Mouse (Mus musculus) hindlimb bud, embryonic 11.5 days (tissue): ENCODE measurements at regions not wholly inside any gene's neighbourhood (a gene's known extent, or its start where the extent isn't known, plus 50 kb on each side); places are given as distances from the start of the nearest gene placed in this dataset.

ENCODE experiments used
- DNase-seq: peaks from one replicate; pipeline ENCODE4 v3.0.0-alpha.2; 2012; ENCODE audit warnings: low read depth, low spot score; ENCODE audit errors: extremely low spot score

DNA sequence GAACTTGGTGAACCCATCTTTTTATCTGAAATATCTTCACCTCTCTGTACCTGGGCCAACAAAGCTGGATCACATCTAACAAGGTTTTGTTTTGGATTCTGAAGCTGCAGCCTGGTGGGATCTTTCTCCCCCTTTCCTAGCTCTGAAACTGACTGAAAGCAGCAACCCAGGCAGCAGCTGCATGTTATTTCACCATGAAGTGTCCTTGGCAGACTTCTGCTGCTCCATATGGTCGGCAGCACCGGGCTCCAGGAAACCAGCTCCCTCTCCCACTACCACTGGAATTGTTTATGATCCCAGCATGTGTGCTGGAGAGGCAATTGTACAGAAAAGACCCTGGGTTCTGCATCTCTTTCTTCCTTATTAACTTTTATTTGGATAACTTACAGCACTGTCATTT, 145.0 kb downstream of the Spata18 start:
- DNase-seq: no peak

DNA sequence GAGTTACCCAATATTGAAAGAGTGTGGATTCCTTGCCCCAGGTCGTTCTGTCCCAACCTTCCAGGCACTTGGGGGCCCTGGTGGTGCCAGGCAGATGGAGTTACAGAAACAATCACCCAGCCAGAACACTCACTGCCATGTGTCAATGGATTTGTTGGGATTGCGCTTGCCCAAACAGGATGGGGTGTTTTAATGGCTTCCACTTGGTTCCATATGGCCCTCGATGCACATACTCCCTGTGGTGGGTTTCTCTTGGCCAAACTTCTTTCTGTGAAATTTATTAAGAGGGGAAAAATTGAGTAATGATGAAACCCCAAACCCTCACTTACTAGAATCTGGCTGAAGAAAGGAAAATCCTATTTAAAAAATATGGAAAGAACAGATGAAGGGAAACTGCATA, 146.8 kb downstream of the Spata18 start:
- no peak for DNase-seq

DNA sequence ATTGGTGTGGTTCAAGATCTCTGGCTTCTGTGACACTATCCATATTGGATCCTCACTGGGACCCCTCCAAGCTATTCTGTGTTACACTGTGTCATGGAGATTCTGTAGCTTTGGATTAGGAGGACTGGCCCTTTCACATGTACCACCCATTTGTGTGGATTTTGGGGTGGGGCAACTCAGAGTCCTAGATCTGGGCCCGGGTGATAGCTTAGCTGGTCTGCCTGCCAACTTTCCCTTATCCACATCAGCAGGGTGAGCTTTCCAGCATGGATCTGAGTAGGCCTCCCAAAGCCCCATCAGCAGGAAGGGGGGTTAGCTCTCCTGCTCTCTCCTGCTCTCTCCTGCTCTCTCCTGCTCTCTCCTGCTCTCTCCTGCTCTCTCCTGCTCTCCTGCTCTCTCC, 152.3 kb downstream of the Spata18 start:
- DNase-seq: no peak

DNA sequence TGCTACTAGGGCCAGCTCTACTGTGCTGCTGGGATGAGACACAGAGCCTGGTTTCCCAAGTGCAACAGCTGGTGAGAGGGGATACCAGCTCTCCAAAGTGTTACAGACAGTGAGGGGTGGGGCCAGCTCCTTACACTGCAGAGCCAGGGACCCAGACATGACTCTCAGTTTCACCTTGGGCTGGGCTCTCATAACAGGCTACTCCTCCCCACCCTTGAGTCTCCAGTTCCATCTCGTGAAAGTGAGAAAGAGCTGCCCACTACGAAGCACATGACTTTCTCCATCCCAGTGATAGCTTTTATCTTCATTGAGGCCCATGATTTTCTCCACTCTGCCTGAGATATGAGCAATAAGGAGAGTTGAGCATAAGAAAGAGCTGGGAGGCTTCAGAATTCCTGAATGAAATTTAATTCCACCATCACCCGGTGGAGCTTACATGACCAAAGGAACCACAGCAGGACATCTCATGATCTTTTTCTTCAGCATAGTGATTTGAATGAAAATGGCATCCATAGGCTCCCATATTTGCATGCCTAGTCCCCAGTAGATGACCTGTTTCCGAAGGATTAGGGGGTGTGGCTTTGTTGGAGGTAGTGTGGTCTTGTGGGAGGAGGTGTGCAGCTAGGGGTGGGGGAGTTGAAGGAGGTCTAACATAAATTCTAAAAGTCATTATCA, 153.5 kb downstream of the Spata18 start:
- no peak for DNase-seq

DNA sequence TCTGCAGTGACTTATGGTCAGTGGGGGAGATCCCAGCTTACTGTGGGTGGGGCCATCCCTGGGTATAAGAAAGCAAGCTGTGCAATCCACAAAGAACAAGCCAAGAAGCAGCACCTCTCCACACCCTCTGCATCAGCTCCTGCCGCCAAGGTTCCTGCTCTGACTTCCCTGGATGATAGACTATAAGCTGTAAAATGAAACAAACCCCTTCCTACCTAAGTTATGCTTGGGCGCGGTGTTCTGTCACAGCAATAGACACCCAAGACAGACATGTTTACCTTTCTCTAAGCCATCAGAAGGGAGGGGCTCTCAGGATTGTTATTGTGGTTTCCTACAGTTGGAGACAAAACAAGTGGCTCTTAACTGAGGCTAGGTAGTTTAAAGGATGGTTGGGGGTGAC, 159.5 kb downstream of the Spata18 start:
- DNase-seq: no peak

DNA sequence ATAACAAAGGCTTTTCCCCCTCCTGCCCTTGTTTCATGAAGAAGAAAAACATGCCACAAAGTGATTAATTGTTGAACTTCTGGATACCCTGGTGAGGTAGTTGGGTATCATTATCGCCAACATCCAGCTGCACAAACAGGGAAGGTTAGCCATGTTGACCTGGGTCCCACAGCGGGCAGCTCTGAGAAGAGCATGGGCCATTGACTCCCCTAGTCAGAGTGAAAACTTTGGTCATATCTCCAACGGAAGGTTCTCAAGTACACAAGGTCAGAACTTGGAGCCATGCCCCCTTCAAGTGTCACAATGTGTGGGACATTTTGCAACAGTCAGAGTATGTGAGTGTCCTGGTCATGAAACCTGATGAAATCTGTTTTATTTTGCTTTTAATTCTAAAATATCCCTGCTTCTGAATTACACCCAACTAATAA, 159.9 kb downstream of the Spata18 start:
- no peak for DNase-seq

DNA sequence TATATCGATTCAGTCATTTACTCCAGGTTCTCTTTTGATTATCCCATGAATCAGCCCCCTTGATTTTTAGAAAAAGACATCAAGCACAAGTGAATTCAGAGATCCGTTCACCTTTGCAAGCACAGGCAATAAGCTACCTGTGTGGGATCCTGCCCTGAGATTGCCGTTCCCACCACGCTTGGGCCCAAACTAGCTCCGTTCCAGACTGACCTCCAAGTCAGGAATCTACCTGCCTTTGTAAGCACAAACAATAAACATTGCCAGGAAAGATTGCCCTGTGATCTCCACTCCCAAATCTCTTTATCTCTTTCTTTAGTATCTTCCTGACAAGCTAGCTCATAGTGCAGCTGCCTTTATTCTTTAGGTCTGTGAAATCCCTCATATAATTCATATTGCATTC, 164.6 kb downstream of the Spata18 start:
- no peak for DNase-seq

DNA sequence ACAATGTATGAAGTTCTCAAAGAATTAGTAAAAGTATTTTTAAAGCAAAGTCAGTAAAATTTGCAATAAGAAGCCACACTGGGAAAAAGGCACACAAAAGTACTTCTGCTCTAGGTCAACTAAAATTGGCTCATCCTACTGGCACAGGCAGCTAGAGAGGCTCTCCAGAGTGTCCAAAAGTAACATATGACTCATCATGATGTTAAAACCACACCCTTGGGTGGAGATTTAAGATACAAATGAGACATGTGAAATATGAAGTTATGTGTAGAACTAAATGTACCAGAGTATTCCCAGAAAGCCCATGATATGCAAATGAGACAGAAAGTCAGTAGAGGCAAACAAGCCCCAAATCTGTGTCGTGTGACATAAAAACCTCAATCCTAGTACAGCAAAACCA, 166.0 kb downstream of the Spata18 start:
- DNase-seq: no peak

DNA sequence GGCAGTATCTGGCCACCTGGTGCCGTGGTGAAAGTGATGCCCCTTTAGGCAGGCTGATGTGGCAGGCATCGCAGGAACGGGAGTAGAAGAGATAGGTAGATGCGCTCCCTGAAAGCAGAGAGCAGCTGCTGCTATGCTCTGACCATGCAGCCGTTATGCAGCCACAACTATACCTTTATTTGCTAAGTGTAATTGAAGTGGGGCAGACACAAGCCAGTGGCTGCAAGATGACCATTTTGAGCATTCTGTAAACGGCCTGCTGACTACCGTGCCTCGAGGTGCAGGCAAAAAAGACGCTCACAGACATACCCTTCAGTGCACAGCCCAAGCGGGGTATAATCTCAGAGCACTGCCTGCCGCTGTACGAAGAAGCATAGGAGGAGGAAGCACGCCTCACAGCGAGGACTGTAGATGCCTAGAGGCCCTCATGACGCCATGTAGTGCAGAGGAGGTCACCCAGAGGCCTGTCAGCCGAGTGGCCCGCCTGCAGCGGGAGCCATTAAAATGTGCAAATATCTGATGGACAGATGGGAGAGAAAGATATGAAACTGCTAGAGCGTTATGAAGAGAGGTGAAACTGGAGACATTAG, 170.9 kb downstream of the Spata18 start:
- DNase-seq: no peak

DNA sequence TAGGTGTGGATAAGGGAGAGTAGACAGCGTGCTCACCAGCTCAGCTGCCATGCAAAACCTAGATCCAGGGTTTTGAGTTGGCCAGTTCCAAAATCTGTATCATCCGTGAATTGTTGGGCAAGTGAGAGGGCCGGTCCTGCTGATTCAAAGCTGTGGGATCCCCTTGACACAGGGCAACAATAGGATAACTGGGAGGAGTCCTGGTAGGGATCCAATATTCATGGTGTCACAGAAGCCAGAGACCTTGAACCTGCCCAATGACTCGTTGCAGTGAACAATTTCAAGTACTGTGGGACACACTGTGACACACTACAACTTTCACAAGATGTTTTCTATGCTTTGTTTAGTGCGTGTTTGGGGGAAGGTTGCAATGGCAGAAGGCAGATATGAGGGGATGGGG, 172.2 kb downstream of the Spata18 start:
- DNase-seq: no peak

DNA sequence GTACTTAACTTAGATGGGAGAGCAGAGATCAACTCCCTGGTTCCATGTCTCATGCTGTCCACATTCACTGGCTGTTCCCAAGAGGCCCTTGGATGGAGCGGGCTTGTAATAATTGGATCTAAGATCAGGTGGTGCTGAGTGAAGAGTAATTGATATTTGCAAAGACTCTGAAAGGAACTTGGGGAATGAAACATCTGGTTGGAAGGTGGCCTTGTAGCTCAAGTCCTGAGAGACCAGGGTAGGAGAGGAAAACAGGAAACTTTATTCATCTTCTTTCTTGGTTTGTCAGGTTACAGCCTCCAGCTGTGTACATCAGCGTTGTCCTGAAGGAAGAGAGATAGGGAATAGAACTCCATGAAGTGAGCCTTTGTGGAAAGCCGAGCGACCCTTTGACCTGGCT, 175.8 kb downstream of the Spata18 start:
- no peak for DNase-seq

DNA sequence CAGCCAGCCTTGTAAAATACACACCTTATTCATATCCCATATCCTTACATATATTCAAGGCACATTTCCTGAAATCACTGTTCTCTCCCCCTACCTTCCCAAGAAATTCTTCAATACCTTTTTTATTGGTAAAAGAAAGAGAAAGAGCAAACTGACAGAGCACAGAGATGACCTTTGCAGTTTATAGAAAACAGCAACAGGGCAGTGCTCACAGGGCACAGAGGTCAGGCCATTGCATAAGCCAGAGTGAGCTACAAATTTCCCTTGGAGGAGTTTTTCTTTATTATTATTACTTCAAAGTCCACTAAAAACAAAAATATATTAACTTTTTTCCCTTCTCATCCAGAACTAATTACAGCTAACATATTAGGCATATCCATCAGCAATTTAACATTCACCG, 182.5 kb downstream of the Spata18 start:
- DNase-seq: no peak

DNA sequence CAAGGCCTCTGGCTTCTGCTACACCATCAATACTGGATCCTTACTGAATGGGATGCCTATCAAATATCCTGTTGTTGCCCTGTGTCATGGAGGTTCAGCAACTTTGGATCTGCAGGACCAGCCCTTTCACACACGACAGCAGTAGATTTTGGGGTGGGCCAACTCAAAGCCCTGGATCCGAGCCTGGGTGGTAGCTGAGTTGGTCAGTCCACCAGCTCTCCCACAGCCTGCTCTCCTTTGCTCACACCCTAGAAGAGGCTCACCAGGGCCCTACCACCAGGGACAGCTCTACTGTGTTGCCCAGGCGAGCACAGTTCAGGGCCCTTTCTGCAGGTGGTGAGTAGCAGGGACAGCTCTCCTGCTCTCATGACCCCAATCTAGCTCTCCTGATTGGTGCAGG, 192.6 kb downstream of the Spata18 start:
- no peak for DNase-seq

DNA sequence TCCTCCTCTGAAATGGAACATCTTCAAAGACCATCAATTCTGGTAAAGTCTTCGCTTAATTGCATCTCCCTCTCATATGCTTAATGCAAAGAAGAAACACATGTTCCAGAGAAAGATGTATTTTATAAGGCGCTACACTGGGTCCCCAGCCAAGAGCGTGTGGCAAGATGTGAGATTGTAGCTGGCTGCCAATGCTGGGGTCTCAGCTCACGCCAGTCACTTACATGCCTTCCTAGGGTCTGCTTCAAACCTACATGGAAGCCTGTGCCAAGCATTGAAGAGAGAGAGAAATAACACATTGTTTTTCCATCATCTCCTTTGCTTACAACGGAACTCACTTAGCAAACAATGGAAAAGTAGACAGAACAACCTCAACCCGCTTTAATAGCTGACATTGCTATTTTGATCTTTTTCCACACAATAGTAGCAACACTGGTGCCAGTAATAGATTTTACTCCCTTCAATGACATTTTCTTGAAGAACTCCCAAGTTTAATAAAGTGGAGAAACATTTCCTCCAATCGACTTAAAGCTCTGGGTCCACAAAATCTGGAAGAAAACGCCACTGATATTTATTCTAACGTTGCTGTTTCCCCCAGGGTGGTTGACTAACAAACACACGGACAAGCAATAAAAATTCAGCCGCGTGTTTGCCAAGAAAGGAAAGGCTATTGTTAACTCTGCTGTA, 195.1 kb downstream of the Spata18 start:
- DNase-seq: no peak

DNA sequence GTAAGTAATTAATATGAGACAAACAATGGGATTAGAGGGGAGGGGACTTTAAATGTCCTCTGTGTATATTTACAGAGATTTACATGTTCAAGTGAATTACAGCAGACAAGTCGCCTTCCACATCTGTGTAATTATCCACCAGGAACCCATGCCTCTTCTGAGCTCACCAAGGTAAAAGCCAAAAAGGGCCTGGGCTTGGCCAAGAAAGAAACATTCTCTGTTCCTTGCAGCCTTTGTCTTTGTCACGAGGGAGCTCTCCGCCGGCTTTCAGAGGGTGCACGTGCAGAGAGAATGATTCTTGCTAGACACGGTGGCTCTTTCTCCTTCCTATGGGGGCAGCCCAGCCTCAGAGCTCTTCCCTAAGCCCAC, 195.6 kb downstream of the Spata18 start:
- DNase-seq: no peak

DNA sequence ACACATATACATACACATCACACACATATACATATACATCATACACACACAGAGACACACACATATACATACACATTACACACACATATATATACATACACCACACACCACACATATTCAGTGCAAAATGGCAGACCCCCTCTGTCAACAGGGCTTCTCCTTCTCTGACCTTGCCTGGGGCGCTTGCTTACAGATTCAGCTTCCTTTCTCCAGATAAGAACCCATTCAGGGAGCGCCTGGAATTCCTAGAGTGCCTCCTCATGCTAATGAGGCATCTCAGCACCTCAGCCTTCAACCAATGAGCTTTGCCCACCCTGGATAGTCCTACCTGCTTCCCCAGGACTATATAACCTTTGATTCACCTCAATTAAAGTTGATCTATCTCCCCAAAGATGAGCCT, 200.3 kb downstream of the Spata18 start:
- DNase-seq: no peak

DNA sequence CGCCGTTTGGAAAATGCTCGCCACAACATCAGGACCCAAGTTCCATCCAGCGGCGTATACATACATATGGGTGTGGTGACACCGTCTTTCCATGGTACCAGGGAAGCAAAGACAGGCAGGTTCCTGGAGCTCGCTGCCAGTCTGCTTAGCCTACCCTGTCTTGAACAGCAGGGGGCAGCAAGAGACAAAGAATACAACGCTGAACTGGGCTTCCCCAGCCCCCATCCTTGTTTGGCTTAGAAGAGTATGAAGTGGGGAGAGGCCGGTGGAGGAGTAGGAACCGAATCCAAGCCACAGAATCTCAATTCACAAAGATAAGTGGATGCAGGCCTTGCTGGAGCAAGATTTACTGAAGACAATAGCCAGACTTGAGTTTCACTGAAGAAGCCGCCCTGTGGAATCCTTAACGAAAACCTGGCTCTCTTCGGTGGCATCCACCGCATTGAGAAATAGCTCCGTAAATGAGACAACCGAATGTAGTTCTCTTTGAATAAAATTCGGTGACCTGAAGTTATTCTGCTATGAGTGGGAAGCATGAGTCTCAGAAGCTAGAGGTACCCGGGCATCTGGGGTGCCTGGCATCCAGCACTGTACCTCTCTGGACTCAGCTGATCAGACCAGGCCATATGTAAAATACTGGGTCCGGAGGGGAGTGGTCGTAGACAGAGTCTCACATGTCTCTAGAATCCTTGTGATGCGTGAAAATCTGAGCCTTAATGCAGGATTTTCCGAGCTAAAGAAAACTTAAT, 203.0 kb downstream of the Spata18 start:
- peak; percentile 54 for DNase-seq

DNA sequence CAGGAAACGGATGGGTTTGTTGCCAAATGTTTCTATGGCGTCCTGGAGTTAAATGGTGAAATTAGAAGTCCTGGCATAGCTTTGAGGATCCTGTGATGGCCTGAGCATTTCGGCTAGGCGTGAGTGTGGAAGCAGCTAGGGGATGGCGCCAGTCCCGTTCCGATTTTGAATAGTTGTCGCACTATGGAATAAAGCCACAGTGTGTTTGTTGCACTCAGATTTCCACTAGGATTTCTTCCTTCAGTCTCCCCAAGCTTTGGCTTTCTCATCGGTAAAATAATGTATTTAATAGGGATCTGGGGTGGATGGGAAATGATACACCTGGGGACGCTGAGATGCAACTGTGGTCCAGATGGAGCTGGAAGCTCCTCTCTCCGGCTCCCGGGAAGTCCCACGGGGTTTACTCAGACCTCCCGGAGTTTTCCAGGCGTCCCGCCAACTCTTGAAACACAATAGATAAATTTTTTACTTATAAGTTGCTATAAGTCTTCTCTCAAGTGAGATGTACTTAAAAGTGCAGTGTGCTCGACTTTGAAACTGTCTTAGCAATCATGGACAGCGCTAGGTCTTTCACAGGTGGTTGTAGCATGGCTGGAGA, 203.7 kb downstream of the Spata18 start:
- DNase-seq: no peak

DNA sequence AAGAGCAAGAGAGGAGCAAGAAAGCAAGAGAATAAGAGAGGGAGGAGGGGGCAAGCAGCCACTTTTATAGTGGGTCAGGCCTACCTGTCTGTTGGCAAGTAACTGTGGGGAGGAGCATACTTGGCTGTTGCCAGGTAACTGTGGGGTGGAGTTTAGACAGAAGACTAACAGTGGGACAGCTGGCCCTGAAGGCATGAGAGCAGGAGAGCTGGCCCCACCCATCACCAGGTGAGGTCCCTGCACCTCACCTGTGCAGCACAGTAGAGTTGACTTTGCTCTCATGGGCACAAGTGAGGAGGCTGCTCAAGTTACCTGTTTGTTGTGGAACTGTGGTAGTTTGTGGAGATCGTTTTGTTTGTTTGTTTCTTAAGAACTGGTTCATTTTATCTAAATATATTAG, 208.1 kb downstream of the Spata18 start:
- no peak for DNase-seq

DNA sequence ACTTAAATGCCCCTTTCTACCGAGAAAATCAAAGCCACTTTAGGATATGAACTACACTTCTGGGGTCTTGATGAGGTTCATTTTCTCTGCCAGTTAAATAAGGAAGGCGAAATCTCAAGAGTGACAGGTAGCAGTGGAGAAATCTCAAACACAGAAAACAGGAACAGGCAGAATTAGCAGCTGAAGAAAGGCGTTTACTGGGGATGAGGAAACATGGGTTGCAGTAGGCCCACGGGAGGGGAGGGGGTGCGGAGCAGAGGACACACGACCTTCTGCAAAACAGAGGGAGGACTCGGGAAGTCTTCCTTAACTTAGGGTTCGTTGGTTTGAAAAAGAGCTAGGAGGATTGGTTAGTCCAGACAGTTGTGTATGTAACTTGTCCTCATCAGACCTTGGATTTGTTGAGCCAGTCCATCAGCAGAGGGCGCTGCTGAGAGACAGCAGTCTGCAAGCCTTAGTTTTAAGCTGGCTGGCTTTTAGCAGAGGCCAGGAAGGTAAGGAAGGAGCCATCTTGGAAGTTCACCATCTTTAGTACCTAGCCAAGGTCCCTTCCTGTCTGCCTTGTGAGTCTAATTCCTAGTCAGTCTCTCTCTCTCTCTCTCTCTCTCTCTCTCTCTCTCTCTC, 204.0 kb downstream of the Usp46 start:
- peak; percentile 28 for DNase-seq
